In genomic region chr2:61387561-61387960, GRCm38 (mm10) we compare ENCODE assay signal across 14 mouse cellular contexts.
DNase-seq lines count a peak whose midpoint lies in the region; ATAC-seq and TF ChIP-seq lines count a peak whose summit lies in the region.
"Had no signal": no experiment of that assay in that cellular context is flagged by ENCODE, and none has a peak within 500 bp of the region (broad histone marks: within the 10 kb centered on the region; RNA-seq: fewer than 3 reads in every experiment).

No protein-coding gene starts in this region.

- no peaks in the 10 kb centered on the region for H3K4me1 ChIP-seq in liver, postnatal 0 days (ENCODE audit: insufficient read depth)
- H3K4me1 ChIP-seq in lung, embryonic 15.5 days: no peaks in the 10 kb centered on the region
- H3K4me1 ChIP-seq: embryonic facial prominence, embryonic 10.5 days had no signal

- H3K36me3 ChIP-seq in liver, postnatal 0 days (replicated peaks; ENCODE audit: insufficient read depth, low read length): no peaks in the 10 kb centered on the region
- no peaks in the 10 kb centered on the region for H3K36me3 ChIP-seq in lung, embryonic 15.5 days
- H3K36me3 ChIP-seq: embryonic facial prominence, embryonic 10.5 days; liver, embryonic 13.5 days had no signal

- no peaks in the 10 kb centered on the region for H3K27me3 ChIP-seq in liver, postnatal 0 days (ENCODE audit: insufficient read depth, low read length)
- no peaks in the 10 kb centered on the region for H3K27me3 ChIP-seq in lung, embryonic 15.5 days
- H3K27me3 ChIP-seq: liver, embryonic 13.5 days had no signal

- no peak for TF ChIP-seq CTCF in liver, postnatal 0 days (IDR thresholded peaks at IDR 0.05; ENCODE audit: low read depth)

- H3K9me3 ChIP-seq in liver, postnatal 0 days (ENCODE audit: low read length): no peaks in the 10 kb centered on the region
- no peaks in the 10 kb centered on the region for H3K9me3 ChIP-seq in lung, embryonic 15.5 days
- H3K9me3 ChIP-seq: embryonic facial prominence, embryonic 10.5 days; liver, embryonic 13.5 days had no signal

- no peak for ATAC-seq in liver, postnatal 0 days
- ATAC-seq in lung, embryonic 15.5 days (ENCODE audit: borderline replicate concordance, extremely low read depth, low FRiP score, low TSS enrichment): peak; percentile 75; the same call in 1 of the 2 replicates
- ATAC-seq: CD4-positive, CD25-positive, alpha-beta regulatory T cell, adult 4 months; intestine, postnatal 0 days had no signal

- DNase-seq in heart, adult 11 months: peak; percentile 91
- DNase-seq in heart, adult 9 months (ENCODE audit: low spot score in 2 of 2): no peak
- peak; percentile 7 for DNase-seq in liver
- DNase-seq in liver, postnatal 0 days: no peak
- peak; percentile 19 for DNase-seq in lung, postnatal 36 days
- no peak for DNase-seq in frontal cortex, postnatal 25 days (ENCODE audit: low spot score in 2 of 2)
- DNase-seq: cerebellum, adult 2 months; kidney, postnatal 14 days; liver, embryonic 13.5 days; thymus, postnatal 36 days had no signal

- WGBS in liver, postnatal 0 days (ENCODE audit: insufficient replicate concordance): 62% methylated on average over 5 of the region's 5 CpGs
- WGBS in lung, embryonic 15.5 days: 38% methylated on average over 5 of the region's 5 CpGs

- H3K9ac ChIP-seq in liver, postnatal 0 days (replicated peaks): no peak overlapping the region
- H3K9ac ChIP-seq in lung, embryonic 15.5 days: no peak overlapping the region
- H3K9ac ChIP-seq: liver, embryonic 13.5 days had no signal

- no peak overlapping the region for H3K4me2 ChIP-seq in liver, postnatal 0 days (ENCODE audit: low read depth, low read length)
- no peak overlapping the region for H3K4me2 ChIP-seq in lung, embryonic 15.5 days
- H3K4me2 ChIP-seq: liver, embryonic 13.5 days had no signal

- H3K4me3 ChIP-seq in liver, postnatal 0 days (ENCODE audit: low read depth, low read length): no peak overlapping the region
- no peak overlapping the region for H3K4me3 ChIP-seq in lung, embryonic 15.5 days
- H3K4me3 ChIP-seq: embryonic facial prominence, embryonic 10.5 days; liver, embryonic 13.5 days had no signal

- H3K27ac ChIP-seq in liver, postnatal 0 days (ENCODE audit: low read depth): no peak overlapping the region
- H3K27ac ChIP-seq in lung, embryonic 15.5 days: peak overlapping the region; percentile 12; the same call in 1 of the 2 replicates
- H3K27ac ChIP-seq: embryonic facial prominence, embryonic 10.5 days; liver, embryonic 13.5 days had no signal

- no peak for TF ChIP-seq EP300 in liver, postnatal 0 days (IDR thresholded peaks at IDR 0.05; ENCODE audit: low read depth)

Comparison
In these comparisons a context has a peak if more than half of its experiments do, and no peak if none do; other contexts are left out.
1. DNase-seq: peak in heart, adult 11 months (single experiment), liver (single experiment) and lung, postnatal 36 days (single experiment); none in heart, adult 9 months (0 of 2), liver, postnatal 0 days (single experiment) and frontal cortex, postnatal 25 days (0 of 2).